Mouse (Mus musculus) forebrain, postnatal 0 days (tissue): ENCODE results near the gene Sh3bp5. TPM values are rescaled to one million over a fixed set of nuclear protein-coding genes. Genes with fewer than 3 reads are reported as not detected.

ENCODE experiments used
- ATAC-seq: fragments of 200-750 bp; cut with Nextera tagmentation; 2 replicates; pipeline ENCODE4 v1.8.0; 2017; ENCODE audit warnings: mild to moderate bottlenecking, moderate library complexity
- DNase-seq: peaks from one replicate; pipeline ENCODE4 v3.0.0-alpha.2; 2015
- H3K27ac ChIP-seq: fragments of 300-500 bp; sonication (generic); 2 replicates; pipeline ENCODE4 v1.5.1; 2014; ENCODE audit warnings: low read depth, mild to moderate bottlenecking, antibody characterized with exemption, low read length, moderate library complexity, mixed read lengths
- H3K27me3 ChIP-seq: fragments of 300-500 bp; sonication (generic); 2 replicates; pipeline ENCODE4 v1.6.1; 2014; ENCODE audit warnings: mild to moderate bottlenecking, low read length, mixed read lengths; ENCODE audit not compliant: insufficient read depth
- H3K36me3 ChIP-seq: fragments of 300-500 bp; sonication (generic); 2 replicates; pipeline ENCODE4 v1.6.1; 2014; ENCODE audit warnings: mild to moderate bottlenecking, moderate library complexity; ENCODE audit not compliant: insufficient read depth
- H3K4me1 ChIP-seq: fragments of 300-500 bp; sonication (generic); 2 replicates; pipeline ENCODE4 v1.6.1; 2014; ENCODE audit warnings: antibody characterized with exemption; ENCODE audit not compliant: insufficient read depth
- H3K4me2 ChIP-seq: fragments of 300-500 bp; sonication (generic); 2 replicates; pipeline ENCODE4 v1.6.1; 2014; ENCODE audit warnings: low read depth, mild to moderate bottlenecking, moderate library complexity
- H3K4me3 ChIP-seq: fragments of 300-500 bp; sonication (generic); 2 replicates; pipeline ENCODE4 v1.5.1; 2014; ENCODE audit warnings: low read depth, low read length, mixed read lengths
- H3K9ac ChIP-seq: fragments of 300-500 bp; sonication (generic); 2 replicates; pipeline ENCODE4 v1.6.1; 2014; ENCODE audit warnings: mild to moderate bottlenecking
- H3K9me3 ChIP-seq: fragments of 300-500 bp; sonication (generic); 2 replicates; pipeline ENCODE4 v1.6.1; 2016; ENCODE audit warnings: low read length
- CTCF ChIP-seq: sonication (generic); IDR thresholded peaks from 2 replicates; pipeline ENCODE4 v1.5.1; 2016; ENCODE audit warnings: antibody characterized with exemption, control low read depth, low read depth
- WGBS: fragments of 180-500 bp; shearing (Covaris S2); extraction: QIAGEN DNeasy Blood & Tissue Kit; methylation state at CpG from one replicate; pipeline ENCODE4 v1.1.7; 2014; 5-methylcytosine and 5-hydroxymethylcytosine counted together
- polyA plus RNA-seq: library from polyadenylated mRNA; unstranded; fragments of >200 nt; fragmentation: Nextera tagmentation; extraction: Ambion mirVana; gene quantifications from 2 replicates; pipeline ENCODE4 v1.2.1, GENCODE M21; 2015
- total RNA-seq: library from RNA; depleted of rRNA; stranded (reverse); fragments of >200 nt; gene quantifications from 2 replicates; pipeline ENCODE4 v1.2.3, GENCODE M21; 2014

The Sh3bp5 gene
- total and polyA plus RNA-seq, 2 experiments from 2014 or later, result 67.9 to 165 TPM

GRCm38 (mm10) chr14:31403556-31403955 is 32.3 kb downstream of the Sh3bp5 start:
- peaks cover 45% of the 10 kb centered on the region for H3K36me3 ChIP-seq
- DNase-seq (no peak), ATAC-seq (no peak)
- no peak overlapping the region for H3K27ac ChIP-seq
- H3K4me2 ChIP-seq, result no peak overlapping the region
- TF ChIP-seq CTCF, result no peak
- no peak overlapping the region for H3K4me3 ChIP-seq
- no peaks in the 10 kb centered on the region for H3K4me1 ChIP-seq
- no peaks in the 10 kb centered on the region for H3K9me3 ChIP-seq
- WGBS, result 77% methylated on average over 9 of the region's 9 CpGs
- H3K27me3 ChIP-seq, result no peaks in the 10 kb centered on the region
- no peak overlapping the region for H3K9ac ChIP-seq

GRCm38 (mm10) chr14:31402693-31403092 is 33.2 kb downstream of the Sh3bp5 start:
- ATAC-seq (no peak), DNase-seq (no peak)
- no peak overlapping the region for H3K4me3 ChIP-seq
- no peaks in the 10 kb centered on the region for H3K27me3 ChIP-seq
- WGBS, result 81% methylated on average over 5 of the region's 5 CpGs
- H3K9me3 ChIP-seq, result no peaks in the 10 kb centered on the region
- no peak overlapping the region for H3K4me2 ChIP-seq
- H3K4me1 ChIP-seq, result no peaks in the 10 kb centered on the region
- no peak overlapping the region for H3K27ac ChIP-seq
- H3K36me3 ChIP-seq, result peaks cover 49% of the 10 kb centered on the region
- no peak overlapping the region for H3K9ac ChIP-seq
- no peak for TF ChIP-seq CTCF

GRCm38 (mm10) chr14:31401918-31402427 is 33.9 kb downstream of the Sh3bp5 start:
- no peak overlapping the region for H3K27ac ChIP-seq
- H3K9me3 ChIP-seq, result no peaks in the 10 kb centered on the region
- no peak for ATAC-seq
- no peak overlapping the region for H3K9ac ChIP-seq
- H3K27me3 ChIP-seq, result no peaks in the 10 kb centered on the region
- TF ChIP-seq CTCF, result no peak
- no peaks in the 10 kb centered on the region for H3K4me1 ChIP-seq
- H3K4me3 ChIP-seq, result no peak overlapping the region
- no peak for DNase-seq
- no peak overlapping the region for H3K4me2 ChIP-seq
- H3K36me3 ChIP-seq, result peaks cover 44% of the 10 kb centered on the region
- 82% methylated on average over 6 of the region's 6 CpGs for WGBS

- H3K4me3 ChIP-seq, result no peak overlapping the region
- DNase-seq (no peak), ATAC-seq (no peak)
- no peaks in the 10 kb centered on the region for H3K9me3 ChIP-seq
- no peak overlapping the region for H3K9ac ChIP-seq
- WGBS, result 92% methylated on average over 11 of the region's 11 CpGs
- H3K4me2 ChIP-seq, result no peak overlapping the region
- no peak for TF ChIP-seq CTCF
- H3K4me1 ChIP-seq, result no peaks in the 10 kb centered on the region
- no peaks in the 10 kb centered on the region for H3K27me3 ChIP-seq
- H3K36me3 ChIP-seq, result peaks cover 36% of the 10 kb centered on the region
- H3K27ac ChIP-seq, result no peak overlapping the region
These were observed 35.0 kb downstream of the Sh3bp5 start for GRCm38 (mm10) chr14:31400896-31401295.

- no peaks in the 10 kb centered on the region for H3K9me3 ChIP-seq
- H3K4me2 ChIP-seq, result no peak overlapping the region
- peaks cover 32% of the 10 kb centered on the region for H3K36me3 ChIP-seq
- H3K27me3 ChIP-seq, result no peaks in the 10 kb centered on the region
- no peak for TF ChIP-seq CTCF
- H3K27ac ChIP-seq, result no peak overlapping the region
- DNase-seq, result no peak
- H3K4me3 ChIP-seq, result no peak overlapping the region
- H3K9ac ChIP-seq, result no peak overlapping the region
- H3K4me1 ChIP-seq, result no peaks in the 10 kb centered on the region
- WGBS, result 83% methylated on average over 7 of the region's 7 CpGs
- no peak for ATAC-seq
These were observed 35.6 kb downstream of the Sh3bp5 start for GRCm38 (mm10) chr14:31400246-31400645.

- TF ChIP-seq CTCF, result no peak
- Histone ChIP-seq H3K27ac (no peak overlapping the region), H3K27me3 (no peaks in the 10 kb centered on the region), H3K9ac (no peak overlapping the region), H3K36me3 (peaks cover 31% of the 10 kb centered on the region), H3K4me2 (no peak overlapping the region), H3K4me1 (no peaks in the 10 kb centered on the region), H3K4me3 (no peak overlapping the region), H3K9me3 (no peaks in the 10 kb centered on the region)
- ATAC-seq, result no peak
- no peak for DNase-seq
- WGBS, result 81% methylated on average over 3 of the region's 3 CpGs
These were observed 36.6 kb downstream of the Sh3bp5 start for GRCm38 (mm10) chr14:31399271-31399670.

GRCm38 (mm10) chr14:31398819-31399218 is 37.1 kb downstream of the Sh3bp5 start:
- no peak overlapping the region for H3K9ac ChIP-seq
- 86% methylated on average over 11 of the region's 11 CpGs for WGBS
- no peaks in the 10 kb centered on the region for H3K27me3 ChIP-seq
- no peak overlapping the region for H3K4me3 ChIP-seq
- no peak for DNase-seq
- no peak overlapping the region for H3K4me2 ChIP-seq
- no peak for ATAC-seq
- no peaks in the 10 kb centered on the region for H3K4me1 ChIP-seq
- no peaks in the 10 kb centered on the region for H3K9me3 ChIP-seq
- no peak overlapping the region for H3K27ac ChIP-seq
- H3K36me3 ChIP-seq, result peaks cover 26% of the 10 kb centered on the region
- no peak for TF ChIP-seq CTCF
